Mouse (Mus musculus) embryonic fibroblast, embryonic 13.5 days (primary cell): ENCODE results near the gene Tbpl1.

Source experiments
- CTCF ChIP-seq: IDR thresholded peaks from 2 replicates; pipeline ENCODE4 v1.5.1; 2011; ENCODE audit warnings: mild to moderate bottlenecking, control low read depth, low read length, moderate library complexity, borderline replicate concordance; ENCODE audit not compliant: insufficient read depth
- POLR2A ChIP-seq: IDR thresholded peaks from 2 replicates; pipeline ENCODE4 v1.6.1; 2011; ENCODE audit warnings: low read depth, mild to moderate bottlenecking, control low read depth, low read length, moderate library complexity

DNA sequence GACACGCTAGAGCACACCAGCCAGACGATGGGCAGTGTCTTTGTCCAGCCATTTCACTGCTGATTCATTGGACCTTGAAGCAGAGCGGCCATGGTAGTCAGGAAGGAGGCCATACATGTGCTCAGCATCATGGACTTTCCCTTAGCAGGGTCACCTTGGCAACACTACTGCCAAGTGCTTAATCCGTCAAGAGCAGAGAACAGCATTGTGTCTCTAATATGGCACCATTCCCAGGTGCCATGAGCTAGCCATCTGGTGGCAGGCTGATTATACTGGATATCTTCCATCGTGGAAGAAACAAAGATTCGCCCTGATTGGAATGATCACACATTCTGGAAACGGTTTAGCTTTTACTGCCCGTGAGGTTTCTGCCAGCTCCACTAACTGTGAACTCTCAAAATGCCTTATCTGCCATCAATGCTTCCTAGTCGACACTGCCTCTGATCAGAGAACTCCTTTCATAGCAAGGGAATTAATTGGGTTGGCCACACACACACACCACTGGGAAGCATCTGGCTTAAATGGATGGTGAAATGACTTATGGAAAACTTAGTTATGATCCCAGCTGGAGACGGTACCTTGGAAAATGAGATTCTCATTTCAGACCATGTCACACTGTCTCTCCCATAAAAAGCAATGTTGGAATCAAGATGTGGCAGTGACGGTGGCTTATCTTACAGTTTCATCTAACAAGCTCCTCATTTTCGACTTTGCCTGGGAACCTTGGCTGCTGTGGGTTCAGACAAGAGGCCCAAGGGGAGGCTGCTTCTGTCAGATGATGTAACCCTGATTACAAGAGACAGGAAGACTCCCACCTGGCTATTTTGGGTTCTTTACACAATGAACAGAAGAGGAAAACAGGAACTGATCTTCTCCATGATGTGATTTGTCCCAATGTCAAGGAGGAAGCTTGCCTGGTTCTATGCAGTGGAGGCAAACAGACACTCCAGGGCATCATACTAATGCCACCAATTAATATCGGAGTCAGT is 14.9 kb upstream of the Tbpl1 start:
- TF ChIP-seq CTCF = no peak
- no peak for TF ChIP-seq POLR2A
